Mouse (Mus musculus) erythroblast, embryonic 14.5 days (primary cell): ENCODE measurements around the gene BC037034.

ENCODE experiments used
- GATA1 ChIP-seq: IDR thresholded peaks from 2 replicates; pipeline ENCODE4 v1.6.1; 2012; ENCODE audit warnings: low read length, inconsistent platforms, mixed read lengths
- TAL1 ChIP-seq: IDR thresholded peaks from 3 replicates; pipeline ENCODE4 v1.6.1; 2012; ENCODE audit warnings: low read length, inconsistent platforms, mixed read lengths

DNA sequence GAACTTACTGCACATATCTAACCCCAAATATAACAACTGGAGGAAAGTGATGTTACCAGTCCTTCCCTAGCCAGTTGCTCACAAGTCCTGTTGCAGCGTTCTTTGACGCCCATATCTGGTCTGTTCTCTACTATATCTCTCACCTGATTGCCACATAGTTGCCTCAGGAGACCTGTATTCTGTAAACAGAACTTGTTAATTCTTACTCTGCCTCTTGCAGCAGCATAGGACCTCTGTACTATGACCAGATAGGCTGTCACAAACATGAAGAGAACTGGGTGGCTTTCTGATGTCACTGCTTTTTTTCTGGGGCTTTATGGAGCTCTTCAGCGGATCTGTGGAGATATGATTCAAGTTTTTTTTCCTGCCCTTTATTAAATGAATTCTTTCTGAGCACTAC, 49.0 kb upstream of the BC037034 start:
- no peak for TF ChIP-seq GATA1
- TF ChIP-seq TAL1: no peak
